Mouse (Mus musculus) kidney, adult 2 months (tissue): Measurements from ENCODE around the gene Plxdc1.

ENCODE experiments used
- CTCF ChIP-seq: fragments of 200-500 bp; conservative IDR thresholded peaks from 2 replicates; pipeline ENCODE4 v1.5.1; 2011; ENCODE audit warnings: low read depth, mild to moderate bottlenecking, control low read depth, low read length, moderate library complexity, mixed read lengths; ENCODE audit not compliant: insufficient read depth, insufficient read length
- POLR2A ChIP-seq: fragments of 200-500 bp; IDR thresholded peaks from one replicate; pipeline ENCODE4 v1.6.1; 2011; ENCODE audit warnings: low read depth, low read length, control low read depth

- TF ChIP-seq POLR2A = no peak
- no peak for TF ChIP-seq CTCF
Measured at GRCm38 (mm10) chr11:97983983-97984382, 2.3 kb downstream of the Plxdc1 start.
